Mouse (Mus musculus): ENCODE measurements at regions not wholly inside any gene's neighbourhood (a gene's known extent, or its start where the extent isn't known, plus 50 kb on each side); places are given as distances from the start of the nearest gene placed in this dataset.
"Not testable (repeated sequence)": the region's sequence is repeated elsewhere in the genome, so short reads cannot be mapped to it uniquely, and the experiment has no call there.

DNA sequence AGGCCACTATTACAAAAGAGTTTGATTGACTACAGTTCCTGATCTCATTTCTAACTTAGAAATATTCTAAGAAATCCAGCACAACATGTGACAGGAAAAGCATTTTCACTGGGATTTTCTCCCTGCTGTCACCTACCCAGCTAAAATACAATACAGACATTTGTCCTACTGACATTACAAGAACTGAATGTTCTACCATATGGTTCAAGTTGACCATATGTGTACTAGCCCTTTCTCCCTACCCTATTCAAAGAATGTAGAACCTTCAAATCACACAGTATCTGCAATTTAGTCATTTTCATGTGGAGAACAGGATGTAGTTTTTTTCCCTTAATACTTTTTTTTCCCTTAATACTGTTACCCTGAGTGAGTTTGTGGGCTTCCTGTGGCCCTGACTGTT lies 695.4 kb downstream of the Crisp4 start:
- peak overlapping the region; percentile 26; the same call in 1 of the 2 replicates for H3K27ac ChIP-seq (ENCODE audit: insufficient read depth, low read length)
- no peak overlapping the region for H3K4me3 ChIP-seq (ENCODE audit: insufficient read depth, low read length)
- no peaks in the 10 kb centered on the region for H3K4me1 ChIP-seq (ENCODE audit: control insufficient read depth, insufficient read depth, low read length)
- TF ChIP-seq CTCF (IDR thresholded peaks at IDR 0.05; ENCODE audit: borderline replicate concordance, insufficient read depth, low read length) = no peak
- TF ChIP-seq POLR2A (IDR thresholded peaks at IDR 0.05; ENCODE audit: low read depth, low read length) = no peak

GRCm38 (mm10) chr1:17449291-17449690 lies 696.4 kb downstream of the Crisp4 start:
- Histone ChIP-seq H3K27ac (ENCODE audit: insufficient read depth, low read length) (no peak overlapping the region), H3K4me1 (ENCODE audit: control insufficient read depth, insufficient read depth, low read length) (no peaks in the 10 kb centered on the region), H3K4me3 (ENCODE audit: insufficient read depth, low read length) (no peak overlapping the region)
- TF ChIP-seq CTCF (IDR thresholded peaks at IDR 0.05; ENCODE audit: borderline replicate concordance, insufficient read depth, low read length) (no peak), POLR2A (IDR thresholded peaks at IDR 0.05; ENCODE audit: low read depth, low read length) (no peak)

DNA sequence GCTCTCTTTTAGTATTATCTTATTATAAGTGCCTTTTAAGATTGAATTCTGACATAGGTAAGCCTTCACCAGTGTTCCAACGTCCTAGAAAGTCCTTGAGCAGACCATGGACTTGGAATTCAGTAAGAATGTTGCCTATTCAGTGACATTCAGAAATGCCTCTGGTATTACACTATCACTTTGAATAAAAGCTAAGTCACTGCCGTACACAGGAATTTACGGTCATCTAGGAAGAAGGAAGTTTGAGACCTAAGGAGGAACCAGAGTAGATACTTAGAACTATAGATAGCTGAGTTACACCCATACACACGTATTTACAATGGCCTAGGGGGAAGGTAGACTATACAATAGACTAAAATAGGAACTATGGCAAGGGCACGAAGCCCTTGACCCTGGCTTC lies 711.6 kb downstream of the Crisp4 start:
- H3K27ac ChIP-seq (ENCODE audit: insufficient read depth, low read length); H3K4me3 ChIP-seq (ENCODE audit: insufficient read depth, low read length); H3K4me1 ChIP-seq (ENCODE audit: control insufficient read depth, insufficient read depth, low read length): not testable (repeated sequence)

DNA sequence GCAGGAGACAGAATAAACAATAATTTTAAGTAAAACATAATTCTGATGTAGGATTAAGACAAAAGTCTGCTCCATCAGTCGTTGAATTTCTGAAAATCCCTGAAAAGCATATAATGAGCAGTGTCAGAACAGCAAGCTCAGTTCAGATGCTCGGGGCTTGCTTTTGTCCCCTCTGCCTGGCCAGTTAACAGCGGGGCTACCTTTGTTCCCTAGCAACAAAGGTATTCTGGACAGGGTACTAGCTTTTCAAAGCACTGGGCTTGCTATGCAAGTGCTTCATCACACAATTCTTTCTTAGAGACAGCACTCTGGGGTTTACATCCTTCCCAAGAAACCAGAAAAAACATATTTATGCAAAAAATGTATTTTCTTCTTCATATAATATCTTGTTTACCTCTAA lies 729.7 kb downstream of the Crisp4 start:
- Histone ChIP-seq H3K4me3 (ENCODE audit: insufficient read depth, low read length) (no peak overlapping the region), H3K27ac (ENCODE audit: insufficient read depth, low read length) (no peak overlapping the region), H3K4me1 (ENCODE audit: control insufficient read depth, insufficient read depth, low read length) (no peaks in the 10 kb centered on the region)
- TF ChIP-seq CTCF (IDR thresholded peaks at IDR 0.05; ENCODE audit: borderline replicate concordance, insufficient read depth, low read length) = no peak
- no peak for TF ChIP-seq POLR2A (IDR thresholded peaks at IDR 0.05; ENCODE audit: low read depth, low read length)

- Histone ChIP-seq H3K4me1 (ENCODE audit: control insufficient read depth, insufficient read depth, low read length) (no peaks in the 10 kb centered on the region), H3K27ac (ENCODE audit: insufficient read depth, low read length) (no peak overlapping the region), H3K4me3 (ENCODE audit: insufficient read depth, low read length) (no peak overlapping the region)
- TF ChIP-seq CTCF (IDR thresholded peaks at IDR 0.05; ENCODE audit: borderline replicate concordance, insufficient read depth, low read length) (no peak), POLR2A (IDR thresholded peaks at IDR 0.05; ENCODE audit: low read depth, low read length) (no peak)
Observed at GRCm38 (mm10) chr1:17394893-17395292, 750.8 kb downstream of the Crisp4 start.

DNA sequence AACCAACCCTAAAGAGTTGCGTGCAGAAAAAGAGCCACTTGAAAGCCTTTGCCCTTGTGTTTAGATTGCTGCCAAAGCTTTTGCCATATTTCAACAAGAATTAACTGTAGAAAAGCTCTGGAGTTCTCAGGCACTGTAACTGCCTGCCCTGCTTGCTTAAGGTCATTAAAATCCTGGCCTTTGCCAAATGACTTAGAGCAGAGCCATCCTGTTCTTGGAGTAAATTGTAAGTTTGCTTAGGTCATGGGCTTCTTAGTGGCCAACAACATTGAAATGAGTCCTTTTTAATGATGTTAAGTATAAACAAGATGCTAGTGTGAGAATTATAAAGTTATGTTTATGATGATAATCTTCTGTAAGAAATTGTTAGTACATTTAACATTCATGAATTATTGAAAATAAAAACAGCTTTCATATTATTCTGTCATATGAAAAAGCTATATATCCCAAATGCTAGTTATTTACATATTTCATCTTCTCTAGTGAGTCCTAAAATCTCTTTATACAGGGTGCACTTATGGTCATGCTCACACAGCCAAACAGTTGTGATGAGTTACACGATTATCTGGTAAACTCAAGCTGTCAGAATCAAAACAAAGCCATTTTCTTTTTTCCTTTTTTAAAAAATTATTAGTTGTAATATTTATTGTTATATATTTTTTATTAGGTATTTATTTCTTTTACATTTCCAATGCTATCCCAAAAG lies 753.4 kb downstream of the Crisp4 start:
- no peak overlapping the region for H3K27ac ChIP-seq (ENCODE audit: insufficient read depth, low read length)
- H3K4me3 ChIP-seq (ENCODE audit: insufficient read depth, low read length) = no peak overlapping the region
- no peaks in the 10 kb centered on the region for H3K4me1 ChIP-seq (ENCODE audit: control insufficient read depth, insufficient read depth, low read length)
- no peak for TF ChIP-seq CTCF (IDR thresholded peaks at IDR 0.05; ENCODE audit: borderline replicate concordance, insufficient read depth, low read length)
- TF ChIP-seq POLR2A (IDR thresholded peaks at IDR 0.05; ENCODE audit: low read depth, low read length) = no peak

DNA sequence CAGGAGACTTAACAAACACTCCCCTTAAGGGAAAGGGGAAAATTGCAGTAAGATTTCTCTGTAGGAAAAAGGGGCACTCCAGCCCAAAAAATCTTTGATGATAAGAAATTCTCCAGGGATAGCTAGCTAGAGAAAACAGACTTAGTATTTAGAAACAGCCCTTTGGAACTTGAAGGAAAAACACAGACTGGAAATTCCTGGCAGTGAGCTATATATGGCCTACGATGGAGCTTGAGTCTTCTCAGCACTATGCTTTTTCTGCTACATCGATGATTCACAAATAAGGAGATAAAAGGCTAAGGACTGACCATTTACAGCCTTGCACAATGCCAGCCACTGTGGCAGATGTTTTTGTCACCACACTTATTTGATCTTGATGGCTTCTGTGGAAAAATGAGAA lies 768.1 kb downstream of the Crisp4 start:
- no peak overlapping the region for H3K4me3 ChIP-seq (ENCODE audit: insufficient read depth, low read length)
- no peaks in the 10 kb centered on the region for H3K4me1 ChIP-seq (ENCODE audit: control insufficient read depth, insufficient read depth, low read length)
- TF ChIP-seq POLR2A (IDR thresholded peaks at IDR 0.05; ENCODE audit: low read depth, low read length) = no peak
- no peak for TF ChIP-seq CTCF (IDR thresholded peaks at IDR 0.05; ENCODE audit: borderline replicate concordance, insufficient read depth, low read length)

GRCm38 (mm10) chr1:17348271-17348670 lies 797.4 kb downstream of the Crisp4 start:
- H3K27ac ChIP-seq (ENCODE audit: insufficient read depth, low read length) = no peak overlapping the region
- no peak for TF ChIP-seq CTCF (IDR thresholded peaks at IDR 0.05; ENCODE audit: borderline replicate concordance, insufficient read depth, low read length)
- no peak for TF ChIP-seq POLR2A (IDR thresholded peaks at IDR 0.05; ENCODE audit: low read depth, low read length)
- H3K4me3 ChIP-seq (ENCODE audit: insufficient read depth, low read length) = no peak overlapping the region
- H3K4me1 ChIP-seq (ENCODE audit: control insufficient read depth, insufficient read depth, low read length) = no peaks in the 10 kb centered on the region

More for the DNA sequence above, 768.1 kb downstream of the Crisp4 start:
- no peak overlapping the region; the same call in 1 of the 2 replicates for H3K27ac ChIP-seq (ENCODE audit: insufficient read depth, low read length)

- Histone ChIP-seq H3K4me3 (ENCODE audit: insufficient read depth, low read length) (no peak overlapping the region), H3K27ac (ENCODE audit: insufficient read depth, low read length) (no peak overlapping the region), H3K4me1 (ENCODE audit: control insufficient read depth, insufficient read depth, low read length) (no peaks in the 10 kb centered on the region)
- no peak for TF ChIP-seq POLR2A (IDR thresholded peaks at IDR 0.05; ENCODE audit: low read depth, low read length)
- no peak for TF ChIP-seq CTCF (IDR thresholded peaks at IDR 0.05; ENCODE audit: borderline replicate concordance, insufficient read depth, low read length)
Observed at GRCm38 (mm10) chr1:17337827-17338226, 807.9 kb downstream of the Crisp4 start.

DNA sequence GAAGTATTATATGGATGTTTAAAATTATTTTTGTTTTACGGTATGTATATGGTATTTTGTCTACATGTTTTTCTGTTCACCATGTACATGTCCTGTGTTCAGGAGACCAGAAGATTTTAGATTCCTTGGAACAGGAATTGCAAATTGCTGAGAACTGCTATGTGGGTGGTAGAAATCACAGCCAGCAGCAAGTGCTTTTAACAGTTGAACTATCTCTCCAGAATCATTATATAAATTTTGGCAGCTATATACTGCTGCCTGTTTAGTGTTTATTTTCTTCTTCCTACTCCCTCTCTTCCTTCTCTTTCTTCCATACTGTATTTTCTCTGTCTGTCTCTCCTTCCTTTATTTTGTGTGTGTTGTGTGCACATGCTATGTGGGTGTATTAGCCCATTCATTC lies 834.3 kb downstream of the Crisp4 start:
- not testable (repeated sequence) for H3K4me1 ChIP-seq (ENCODE audit: control insufficient read depth, insufficient read depth, low read length); H3K4me3 ChIP-seq (ENCODE audit: insufficient read depth, low read length); H3K27ac ChIP-seq (ENCODE audit: insufficient read depth, low read length)

DNA sequence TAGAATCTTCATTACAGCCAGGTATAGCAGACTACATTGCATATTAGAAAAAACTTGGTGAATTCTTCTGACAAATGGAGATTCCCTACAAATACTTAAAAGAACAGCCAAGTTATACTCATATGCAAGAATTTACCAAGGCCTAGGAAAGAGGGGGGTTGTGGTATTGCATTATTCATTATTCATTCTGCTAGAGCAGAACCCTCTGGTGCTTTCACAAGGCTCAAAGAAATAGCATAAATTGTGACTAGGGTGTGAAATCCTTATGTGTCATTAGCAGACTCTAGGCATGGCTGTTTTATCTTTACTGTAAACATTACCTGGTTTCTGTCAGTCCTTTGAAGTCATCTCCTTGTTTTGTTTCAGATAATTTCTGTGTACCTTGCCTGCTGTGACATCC lies 835.8 kb downstream of the Crisp4 start:
- not testable (repeated sequence) for H3K4me1 ChIP-seq (ENCODE audit: control insufficient read depth, insufficient read depth, low read length)

More for the DNA sequence above, 835.8 kb downstream of the Crisp4 start:
- H3K27ac ChIP-seq (ENCODE audit: insufficient read depth, low read length); H3K4me3 ChIP-seq (ENCODE audit: insufficient read depth, low read length): not testable (repeated sequence)

All from embryonic fibroblast, embryonic 13.5 days (primary cell).